Mouse (Mus musculus): ENCODE data around the gene Gm4305. TPM values are rescaled to one million over a fixed set of nuclear protein-coding genes. Genes with fewer than 3 reads are reported as not detected.
"Not testable (repeated sequence)": the region's sequence is repeated elsewhere in the genome, so short reads cannot be mapped to it uniquely, and the experiment has no call there.

The Gm4305 gene
- total RNA-seq (2022) = not detected

GRCm38 (mm10) chr10:100350793-100351192 is at the start of gene Gm4305:
Gm4305 (plus strand) TSS chr10:100351093.
- DNase-seq (ENCODE audit: low spot score in 2 of 2) = not testable (repeated sequence)

GRCm38 (mm10) chr10:100335376-100335775 is 15.5 kb upstream of the Gm4305 start, which contains the start of gene Gm4301:
Gm4301 (plus strand) TSS chr10:100335676.
- DNase-seq (ENCODE audit: low spot score in 2 of 2) = not testable (repeated sequence)

GRCm38 (mm10) chr10:100340536-100340935 is 10.4 kb upstream of the Gm4305 start, which contains the start of gene Gm4302:
Gm4302 (plus strand) TSS chr10:100340836.
- DNase-seq (ENCODE audit: low spot score in 2 of 2) = not testable (repeated sequence)

- not testable (repeated sequence) for DNase-seq (ENCODE audit: low spot score in 2 of 2)
These were observed 5.2 kb upstream of the Gm4305 start, which contains the start of gene Gm4303 for GRCm38 (mm10) chr10:100345672-100346071. Gm4303 (plus strand) TSS chr10:100345972.

- DNase-seq (ENCODE audit: low spot score in 2 of 2) = peak in 1 of 2 experiments; percentile 3
These were observed 5.9 kb downstream of the Gm4305 start for GRCm38 (mm10) chr10:100356841-100357240.

- not testable (repeated sequence) for DNase-seq (ENCODE audit: low spot score in 2 of 2)
These were observed 10.1 kb downstream of the Gm4305 start, which contains the start of gene Gm4307 for GRCm38 (mm10) chr10:100361038-100361437. Gm4307 (plus strand) TSS chr10:100361338.

GRCm38 (mm10) chr10:100382460-100382859 is 31.6 kb downstream of the Gm4305 start, which contains the start of gene Gm4312:
Gm4312 (minus strand) TSS chr10:100382560.
- not testable (repeated sequence) for DNase-seq (ENCODE audit: low spot score in 2 of 2)

Other genes starting within 250 kb of the Gm4305 start
- not detected for gene Gm4301, start 15.4 kb upstream of the Gm4305 start, total RNA-seq (2022)
- not detected for gene Gm4302, start 10.3 kb upstream of the Gm4305 start, total RNA-seq (2022)
- gene Gm4303, start 5.1 kb upstream of the Gm4305 start, total RNA-seq (2022) = not detected
- not detected for gene Gm4307, start 10.2 kb downstream of the Gm4305 start, total RNA-seq (2022)
- not detected for gene Gm4312, start 31.5 kb downstream of the Gm4305 start, total RNA-seq (2022)
- gene Tmtc3, start 136.3 kb downstream of the Gm4305 start, total RNA-seq (2022) = 10 to 100 TPM in 1 of 4 experiments, 1 to 10 TPM in 3; 8.9 to 10.9 (median 9.7) TPM
- 1 to 10 TPM; 2.9 to 4.3 (median 3.8) TPM for gene Cep290, start 136.5 kb downstream of the Gm4305 start, total RNA-seq (2022)
- gene 4930430F08Rik, start 239.3 kb downstream of the Gm4305 start, total RNA-seq (2022) = 1 to 10 TPM; 7.9 to 8.7 (median 8.2) TPM
- not detected for gene 1700017N19Rik, start 239.4 kb downstream of the Gm4305 start, total RNA-seq (2022)

Measured in gastrocnemius, adult 8-10 months (tissue).